Mouse (Mus musculus) liver, embryonic 14.5 days (tissue): Measurements from ENCODE around the gene Rbm34.

Experiments
- CTCF ChIP-seq: IDR thresholded peaks from 2 replicates; pipeline ENCODE4 v1.5.1; 2016; ENCODE audit warnings: antibody characterized with exemption, low read depth, control low read depth
- EP300 ChIP-seq: IDR thresholded peaks from 2 replicates; pipeline ENCODE4 v1.6.1; 2016; ENCODE audit warnings: antibody characterized with exemption, low read depth

DNA sequence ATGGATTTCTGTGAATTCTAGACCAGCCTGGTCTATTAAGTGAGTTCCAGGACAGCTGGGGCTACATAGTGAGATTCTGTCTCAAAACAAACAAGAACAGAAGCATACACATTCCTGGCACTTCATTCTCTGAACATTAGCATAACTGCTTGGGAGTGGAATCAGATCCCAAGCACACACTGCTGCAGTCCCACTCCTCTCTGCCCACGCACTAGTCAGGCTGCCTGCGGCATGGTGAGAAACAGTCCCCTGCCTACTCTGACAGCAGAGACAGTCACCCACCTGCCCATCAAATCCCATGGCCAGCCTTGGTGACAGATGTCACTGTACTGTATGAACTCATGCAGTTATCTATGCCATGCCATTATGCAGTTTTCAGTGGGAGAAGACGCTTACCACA is 9.4 kb downstream of the Rbm34 start:
- TF ChIP-seq CTCF (no peak), EP300 (no peak)
